Mouse (Mus musculus) mouse embryonic stem cell (cell line): Measurements from ENCODE around the gene Gna11.

Experiments used
- in situ Hi-C, 2 experiments: fragments of 300-500 bp; cut with MboI; formaldehyde crosslinking; loops; 1 replicate in 1 of 2; 3 replicates in 1 of 2; pipeline ENCODE4 v1.14.3; 2019 to 2020; ENCODE audit warnings: low sequenced_read_pairs in 2 of 2, low pct_unique_long_range_greater_than_20kb in 1 of 2, mixed read lengths in 1 of 2; ENCODE audit not compliant: unreplicated experiment in 1 of 2

The Gna11 gene

GRCm38 (mm10) chr10:81545161-81545747 lies at the start of gene Gna11:
Gna11 (minus strand) TSS chr10:81545190.
- in situ Hi-C loops = no loop called here

GRCm38 (mm10) chr10:81593935-81594334 lies 48.9 kb upstream of the Gna11 start:
- in situ Hi-C loops = no loop called here

- in situ Hi-C loops = no loop called here
Observed at GRCm38 (mm10) chr10:81593223-81593622, 48.2 kb upstream of the Gna11 start.

GRCm38 (mm10) chr10:81592631-81593030 lies 47.6 kb upstream of the Gna11 start:
- in situ Hi-C loops = no loop called here

GRCm38 (mm10) chr10:81591846-81592245 lies 46.9 kb upstream of the Gna11 start:
- in situ Hi-C loops = no loop called here

- in situ Hi-C loops = no loop called here
Observed at GRCm38 (mm10) chr10:81588739-81589138, 43.7 kb upstream of the Gna11 start.

- in situ Hi-C loops = no loop called here
Observed at GRCm38 (mm10) chr10:81583347-81583746, 38.4 kb upstream of the Gna11 start.

- in situ Hi-C loops = no loop called here
Observed at GRCm38 (mm10) chr10:81580441-81581070, 35.6 kb upstream of the Gna11 start.

GRCm38 (mm10) chr10:81579967-81580366 lies 35.0 kb upstream of the Gna11 start:
- in situ Hi-C loops = no loop called here

GRCm38 (mm10) chr10:81575695-81576094 lies 30.7 kb upstream of the Gna11 start:
- in situ Hi-C loops = no loop called here

GRCm38 (mm10) chr10:81575208-81575631 lies 30.2 kb upstream of the Gna11 start:
- in situ Hi-C loops = no loop called here

- in situ Hi-C loops = no loop called here
Observed at GRCm38 (mm10) chr10:81574081-81575056, 29.4 kb upstream of the Gna11 start, which contains the start of gene Tle2. Tle2 (plus strand) TSS chr10:81574561.

GRCm38 (mm10) chr10:81572975-81573374 lies 28.0 kb upstream of the Gna11 start:
- in situ Hi-C loops = no loop called here

- in situ Hi-C loops = no loop called here
Observed at GRCm38 (mm10) chr10:81572133-81572671, 27.2 kb upstream of the Gna11 start.

GRCm38 (mm10) chr10:81571501-81571876 lies 26.5 kb upstream of the Gna11 start:
- in situ Hi-C loops = no loop called here

GRCm38 (mm10) chr10:81570831-81571500 lies 26.0 kb upstream of the Gna11 start:
- in situ Hi-C loops = no loop called here

GRCm38 (mm10) chr10:81570238-81570800 lies 25.3 kb upstream of the Gna11 start:
- in situ Hi-C loops = no loop called here

GRCm38 (mm10) chr10:81569507-81570237 lies 24.7 kb upstream of the Gna11 start:
- in situ Hi-C loops = no loop called here
